Mouse (Mus musculus) MEL (cell line): ENCODE results near the gene Ppp1r3e. TPM values are rescaled to one million over a fixed set of nuclear protein-coding genes. Genes with fewer than 3 reads are reported as not detected.
A peak's percentile ranks its signal among the peaks of the same experiment; 100 is the strongest.

Source experiments
- DNase-seq: peaks from one replicate; pipeline ENCODE4 v3.0.0; 2011; ENCODE audit warnings: low read depth, low spot score
- H3K27ac ChIP-seq: 2 replicates; pipeline ENCODE4 v1.5.1; 2012; ENCODE audit warnings: low read depth, mild to moderate bottlenecking, control low read depth, low read length, moderate library complexity; ENCODE audit not compliant: control insufficient read depth
- H3K27me3 ChIP-seq, 2 experiments: fragments of 150-350 bp in 1 of 2; sonication (generic) in 1 of 2; 2 replicates each; pipeline ENCODE4 v1.6.1; 2012; ENCODE audit warnings: low read length in 2 of 2, mild to moderate bottlenecking in 2 of 2, improper control_type of control experiment in 1 of 2, moderate library complexity in 1 of 2; ENCODE audit not compliant: insufficient read depth in 2 of 2, control insufficient read depth in 1 of 2
- H3K36me3 ChIP-seq, 2 experiments: 2 replicates each; pipeline ENCODE4 v1.6.1; 2012 to 2014; ENCODE audit warnings: low read length in 2 of 2, improper control_type of control experiment in 1 of 2, inconsistent platforms in 1 of 2, mild to moderate bottlenecking in 1 of 2; ENCODE audit not compliant: insufficient read depth in 2 of 2, control insufficient read depth in 1 of 2
- H3K4me1 ChIP-seq, 2 experiments: fragments of 150-350 bp in 1 of 2; sonication (generic) in 1 of 2; 2 replicates each; pipeline ENCODE4 v1.6.1; 2012; ENCODE audit warnings: low read length in 2 of 2, improper control_type of control experiment in 1 of 2, mild to moderate bottlenecking in 1 of 2; ENCODE audit not compliant: insufficient read depth in 2 of 2, control insufficient read depth in 1 of 2
- H3K4me3 ChIP-seq, 2 experiments: fragments of 150-350 bp in 1 of 2; sonication (generic) in 1 of 2; 2 replicates each; pipeline ENCODE4 v1.5.1; 2012; ENCODE audit warnings: low read depth in 2 of 2, low read length in 2 of 2, mild to moderate bottlenecking in 2 of 2, moderate library complexity in 2 of 2, control low read depth in 1 of 2, improper control_type of control experiment in 1 of 2; ENCODE audit not compliant: control insufficient read depth in 1 of 2, insufficient read depth in 1 of 2
- H3K79me2 ChIP-seq: 2 replicates; pipeline ENCODE4 v1.6.1; 2012; ENCODE audit warnings: mild to moderate bottlenecking, low read length, moderate library complexity; ENCODE audit not compliant: control insufficient read depth, poor library complexity, insufficient read depth
- H3K9ac ChIP-seq: 2 replicates; pipeline ENCODE4 v1.6.1; 2012; ENCODE audit warnings: low read depth, mild to moderate bottlenecking, control low read depth, low read length, moderate library complexity; ENCODE audit not compliant: control insufficient read depth, poor library complexity, severe bottlenecking
- H3K9me3 ChIP-seq: fragments of 150-350 bp; sonication (generic); replicated peaks from 2 replicates; pipeline ENCODE4 v1.6.1; 2012; ENCODE audit warnings: mild to moderate bottlenecking, low read length, improper control_type of control experiment, moderate library complexity; ENCODE audit not compliant: insufficient read depth
- BHLHE40 ChIP-seq: IDR thresholded peaks from 2 replicates; pipeline ENCODE4 v1.6.1; 2012; ENCODE audit warnings: low read depth, mild to moderate bottlenecking, inconsistent platforms, low read length, improper control_type of control experiment, borderline replicate concordance
- CHD2 ChIP-seq: IDR thresholded peaks from 2 replicates; pipeline ENCODE4 v1.6.1; 2011; ENCODE audit warnings: low read length, improper control_type of control experiment
- CTCF ChIP-seq, 3 experiments: IDR thresholded peaks in 2 of 3; conservative IDR thresholded peaks in 1 of 3; 2 replicates each; pipeline ENCODE4 v1.5.1; 2011 to 2012; ENCODE audit warnings: low read length in 3 of 3, low read depth in 2 of 3, mild to moderate bottlenecking in 2 of 3, improper control_type of control experiment in 1 of 3, inconsistent platforms in 1 of 3, mixed read lengths in 1 of 3, moderate library complexity in 1 of 3; ENCODE audit not compliant: control insufficient read depth in 1 of 3, insufficient read depth in 1 of 3, poor library complexity in 1 of 3, severe bottlenecking in 1 of 3
- E2F4 ChIP-seq: IDR thresholded peaks from 2 replicates; pipeline ENCODE4 v1.6.1; 2011; ENCODE audit warnings: low read depth, low read length, improper control_type of control experiment, borderline replicate concordance
- ELF1 ChIP-seq: IDR thresholded peaks from 2 replicates; pipeline ENCODE4 v1.6.1; 2014; ENCODE audit warnings: low read depth, mild to moderate bottlenecking, inconsistent platforms, low read length, improper control_type of control experiment, moderate library complexity
- EP300 ChIP-seq, 2 experiments: IDR thresholded peaks; 2 replicates each; pipeline ENCODE4 v1.6.1; 2011; ENCODE audit warnings: improper control_type of control experiment in 2 of 2, low read length in 2 of 2, low read depth in 1 of 2, mild to moderate bottlenecking in 1 of 2
- ETS1 ChIP-seq: IDR thresholded peaks from 2 replicates; pipeline ENCODE4 v1.6.1; 2012; ENCODE audit warnings: low read depth, mild to moderate bottlenecking, inconsistent platforms, low read length, improper control_type of control experiment, moderate library complexity
- GABPA ChIP-seq: IDR thresholded peaks from 2 replicates; pipeline ENCODE4 v1.6.1; 2012; ENCODE audit warnings: low read depth, mild to moderate bottlenecking, inconsistent platforms, low read length, improper control_type of control experiment, moderate library complexity
- HCFC1 ChIP-seq: IDR thresholded peaks from 2 replicates; pipeline ENCODE4 v1.6.1; 2012; ENCODE audit warnings: low read depth, mild to moderate bottlenecking, inconsistent platforms, low read length, improper control_type of control experiment, moderate library complexity
- JUND ChIP-seq: IDR thresholded peaks from 2 replicates; pipeline ENCODE4 v1.6.1; 2011; ENCODE audit warnings: low read depth, mild to moderate bottlenecking, improper control_type of control experiment, low read length
- KAT2A ChIP-seq: conservative IDR thresholded peaks from 2 replicates; pipeline ENCODE4 v1.6.1; 2012; ENCODE audit warnings: low read depth, low read length, improper control_type of control experiment, inconsistent platforms
- MAFK ChIP-seq: IDR thresholded peaks from 2 replicates; pipeline ENCODE4 v1.6.1; 2011; ENCODE audit warnings: low read depth, mild to moderate bottlenecking, low read length, improper control_type of control experiment, borderline replicate concordance
- MAZ ChIP-seq: IDR thresholded peaks from 2 replicates; pipeline ENCODE4 v1.6.1; 2012; ENCODE audit warnings: low read depth, mild to moderate bottlenecking, inconsistent platforms, low read length, improper control_type of control experiment
- MXI1 ChIP-seq: IDR thresholded peaks from 2 replicates; pipeline ENCODE4 v1.6.1; 2011; ENCODE audit warnings: mild to moderate bottlenecking, low read depth, low read length, improper control_type of control experiment
- MYB ChIP-seq: IDR thresholded peaks from 2 replicates; pipeline ENCODE4 v1.6.1; 2011; ENCODE audit warnings: mild to moderate bottlenecking, low read depth, low read length, improper control_type of control experiment
- NELFE ChIP-seq: IDR thresholded peaks from 2 replicates; pipeline ENCODE4 v1.6.1; 2011; ENCODE audit warnings: low read depth, low read length, improper control_type of control experiment
- NRF1 ChIP-seq: IDR thresholded peaks from 2 replicates; pipeline ENCODE4 v1.6.1; 2014; ENCODE audit warnings: low read depth, mild to moderate bottlenecking, inconsistent platforms, low read length, improper control_type of control experiment, moderate library complexity; ENCODE audit not compliant: poor library complexity, insufficient read depth, severe bottlenecking
- POLR2A ChIP-seq, 2 experiments: IDR thresholded peaks; 2 replicates each; pipeline ENCODE4 v1.6.1; 2011 to 2012; ENCODE audit warnings: low read length in 2 of 2, mild to moderate bottlenecking in 2 of 2, control low read depth in 1 of 2, improper control_type of control experiment in 1 of 2, low read depth in 1 of 2, moderate library complexity in 1 of 2; ENCODE audit not compliant: control insufficient read depth in 1 of 2, insufficient read depth in 1 of 2, poor library complexity in 1 of 2
- POLR2AphosphoS2 ChIP-seq: IDR thresholded peaks from 2 replicates; pipeline ENCODE4 v1.6.1; 2011; ENCODE audit warnings: low read length, improper control_type of control experiment
- RAD21 ChIP-seq: IDR thresholded peaks from 2 replicates; pipeline ENCODE4 v1.6.1; 2011; ENCODE audit warnings: mild to moderate bottlenecking, low read depth, low read length, improper control_type of control experiment
- RCOR1 ChIP-seq: IDR thresholded peaks from 2 replicates; pipeline ENCODE4 v1.6.1; 2012; ENCODE audit warnings: low read depth, mild to moderate bottlenecking, inconsistent platforms, low read length, improper control_type of control experiment
- SIN3A ChIP-seq: IDR thresholded peaks from 2 replicates; pipeline ENCODE4 v1.6.1; 2012; ENCODE audit warnings: low read length, improper control_type of control experiment, inconsistent platforms
- SMC3 ChIP-seq: IDR thresholded peaks from 2 replicates; pipeline ENCODE4 v1.6.1; 2011; ENCODE audit warnings: low read depth, low read length, improper control_type of control experiment
- TAL1 ChIP-seq: IDR thresholded peaks from 2 replicates; pipeline ENCODE4 v1.6.1; 2012; ENCODE audit warnings: mild to moderate bottlenecking, inconsistent platforms, low read length, moderate library complexity, mixed read lengths
- TBP ChIP-seq: IDR thresholded peaks from 2 replicates; pipeline ENCODE4 v1.8.0; 2011; ENCODE audit warnings: low read depth, low read length, improper control_type of control experiment
- TCF12 ChIP-seq: IDR thresholded peaks from 2 replicates; pipeline ENCODE4 v1.6.1; 2014; ENCODE audit warnings: low read depth, mild to moderate bottlenecking, inconsistent platforms, low read length, improper control_type of control experiment, moderate library complexity
- UBTF ChIP-seq: IDR thresholded peaks from 2 replicates; pipeline ENCODE4 v1.6.1; 2012; ENCODE audit warnings: low read depth, mild to moderate bottlenecking, inconsistent platforms, low read length, improper control_type of control experiment, moderate library complexity, borderline replicate concordance; ENCODE audit not compliant: insufficient read depth
- USF2 ChIP-seq, 2 experiments: IDR thresholded peaks; 2 replicates each; pipeline ENCODE4 v1.6.1; 2011 to 2012; ENCODE audit warnings: improper control_type of control experiment in 2 of 2, low read length in 2 of 2, borderline replicate concordance in 1 of 2, inconsistent platforms in 1 of 2, low read depth in 1 of 2, mild to moderate bottlenecking in 1 of 2; ENCODE audit not compliant: insufficient read depth in 1 of 2
- ZMIZ1 ChIP-seq: IDR thresholded peaks from 2 replicates; pipeline ENCODE4 v1.6.1; 2012; ENCODE audit warnings: low read depth, mild to moderate bottlenecking, inconsistent platforms, low read length, improper control_type of control experiment, moderate library complexity
- ZNF384 ChIP-seq: IDR thresholded peaks from 2 replicates; pipeline ENCODE4 v1.6.1; 2012; ENCODE audit warnings: low read depth, mild to moderate bottlenecking, inconsistent platforms, low read length, improper control_type of control experiment
- polyA plus RNA-seq, 2 experiments: library from polyadenylated mRNA; stranded (reverse) in 1 of 2; unstranded in 1 of 2; fragments of >175 nt in 1 of 2; fragments of >200 nt in 1 of 2; gene quantifications; 2 replicates each; pipeline versions ENCODE4 v1.2.1 to v1.2.4; 2012; ENCODE audit warnings: low replicate concordance in 2 of 2, low read depth in 1 of 2; ENCODE audit not compliant: insufficient read length in 2 of 2, insufficient read depth in 1 of 2, missing spikeins in 1 of 2
- total RNA-seq: library from RNA; depleted of rRNA; stranded (reverse); fragments of 300-350 nt; gene quantifications from 2 replicates; pipeline ENCODE4 v1.2.3, GENCODE M21; 2012

The Ppp1r3e gene
- total and polyA plus RNA-seq, 3 experiments: 0.73 to 1.2 TPM; not detected in 1

DNA sequence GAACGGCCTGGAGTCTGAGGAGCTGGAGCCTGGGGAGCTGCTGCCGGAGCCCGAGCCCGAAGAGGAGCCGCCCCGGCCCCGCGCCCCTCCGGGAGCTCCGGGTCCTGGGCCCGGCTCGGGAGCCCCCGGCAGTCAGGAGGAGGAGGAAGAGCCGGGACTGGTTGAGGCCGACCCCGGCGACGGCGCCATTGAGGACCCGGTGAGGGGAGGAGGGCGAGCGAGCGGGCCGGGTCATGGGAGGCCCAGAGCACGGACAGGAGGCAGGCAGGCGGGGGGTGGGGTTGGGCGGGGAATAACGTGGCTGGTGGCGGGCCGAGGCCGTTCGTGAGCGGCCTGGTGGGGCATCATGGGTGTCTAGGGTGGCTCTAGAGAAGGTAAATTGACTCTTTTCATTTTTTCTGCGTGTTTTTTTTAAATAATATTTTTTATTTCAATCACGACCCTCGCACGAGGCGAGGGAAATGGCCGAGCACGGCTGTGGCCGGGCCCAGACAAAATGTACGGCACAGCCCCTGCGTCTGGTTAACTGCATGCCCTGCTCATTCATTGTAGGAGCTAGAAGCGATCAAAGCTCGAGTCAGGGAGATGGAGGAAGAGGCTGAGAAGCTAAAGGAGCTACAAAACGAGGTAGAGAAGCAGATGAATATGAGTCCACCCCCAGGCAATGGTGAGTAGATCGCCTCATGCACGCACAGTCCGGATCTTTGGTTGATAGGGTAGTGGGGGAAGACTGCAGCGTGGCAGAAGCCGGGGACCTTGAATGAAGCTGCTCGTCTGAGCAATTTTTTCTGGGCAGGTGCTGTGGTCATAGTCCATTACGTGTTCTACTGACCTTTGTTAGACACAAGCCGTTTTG is 17.2 kb upstream of the Ppp1r3e start (continued):
- TF ChIP-seq CTCF (IDR thresholded peaks at IDR 0.05 in 2 of 3, conservative IDR thresholded peaks at IDR 0.05 in 1 of 3; ENCODE audit: control insufficient read depth in 1 of 3, insufficient read depth in 1 of 3, low read depth in 2 of 3, low read length in 3 of 3, poor library complexity in 1 of 3, severe bottlenecking in 1 of 3): no peak
- no peak for TF ChIP-seq EP300 (IDR thresholded peaks at IDR 0.05; ENCODE audit: low read depth in 1 of 2, low read length in 2 of 2)
- TF ChIP-seq SMC3: no peak
- no peak for TF ChIP-seq BHLHE40
- no peak for TF ChIP-seq RAD21
- peak in 1 of 2 experiments; percentile 44; a peak in 2 of 4 replicates for TF ChIP-seq POLR2A (IDR thresholded peaks at IDR 0.05; ENCODE audit: control insufficient read depth in 1 of 2, insufficient read depth in 1 of 2, low read depth in 1 of 2, low read length in 2 of 2, poor library complexity in 1 of 2)
- no peak for TF ChIP-seq MYB
- no peak for TF ChIP-seq ZNF384
- no peak; the same call in none of the 2 replicates for TF ChIP-seq SIN3A
- TF ChIP-seq JUND: no peak
- TF ChIP-seq MAZ: 0 out of 2 replicates have a peak, but pooled peaks have one; percentile 46
- no peak for TF ChIP-seq GABPA
- TF ChIP-seq RCOR1: no peak
- no peak for TF ChIP-seq NELFE
- TF ChIP-seq USF2 (IDR thresholded peaks at IDR 0.05; ENCODE audit: borderline replicate concordance in 1 of 2, insufficient read depth in 1 of 2, low read depth in 1 of 2, low read length in 2 of 2): no peak
- no peak for TF ChIP-seq KAT2A
- TF ChIP-seq UBTF: no peak
- peak; percentile 82 for TF ChIP-seq MXI1
- peak; percentile 23; the same call in 1 of the 2 replicates for TF ChIP-seq TCF12
- TF ChIP-seq E2F4: no peak
- TF ChIP-seq MAFK: no peak

DNA sequence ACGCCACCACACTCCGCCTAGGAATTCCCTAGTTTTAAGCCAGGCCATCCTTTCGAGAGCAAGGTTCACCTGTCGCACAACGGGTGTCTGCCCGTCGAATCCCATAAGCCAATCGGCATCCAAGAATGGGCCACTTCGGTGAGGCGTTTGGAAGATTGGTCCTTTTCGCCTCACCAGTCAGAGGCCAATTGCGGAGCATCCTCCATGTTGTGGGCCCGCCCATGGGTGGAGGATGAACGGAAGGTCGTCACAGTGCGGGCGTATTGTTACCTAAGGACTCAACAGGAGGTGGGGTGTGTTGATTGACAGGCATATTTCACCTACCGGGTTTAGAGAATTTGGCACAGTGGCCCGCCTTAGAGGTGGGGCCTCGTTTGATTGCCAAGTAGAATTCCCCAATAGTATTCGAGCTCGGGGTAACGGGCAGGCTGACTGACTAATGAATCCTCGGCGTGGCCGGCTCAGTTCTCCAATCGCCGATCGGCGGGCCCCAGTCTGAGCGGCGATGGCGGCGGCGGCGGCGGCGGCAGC is 16.4 kb upstream of the Ppp1r3e start:
- H3K4me1 ChIP-seq: peaks cover 4 to 6% of the 10 kb centered on the region in 2 experiments; a peak in 3 of 4 replicates
- H3K4me3 ChIP-seq: peak overlapping the region; percentile 53 to 91
- peaks cover 19% of the 10 kb centered on the region for H3K79me2 ChIP-seq
- peak; percentile 84 for TF ChIP-seq HCFC1
- peak; percentile 22 to 83 for TF ChIP-seq POLR2A (IDR thresholded peaks at IDR 0.05; ENCODE audit: control insufficient read depth in 1 of 2, insufficient read depth in 1 of 2, low read depth in 1 of 2, low read length in 2 of 2, poor library complexity in 1 of 2)
- peak; percentile 32; the same call in 1 of the 2 replicates for TF ChIP-seq NRF1
- 0 out of 2 replicates have a peak, but pooled peaks have one; percentile 21 for TF ChIP-seq ELF1
- TF ChIP-seq KAT2A: peak; percentile 40; the same call in 1 of the 2 replicates
- TF ChIP-seq RCOR1: no peak
- no peak for TF ChIP-seq TAL1
- peak; percentile 23; the same call in 1 of the 2 replicates for TF ChIP-seq ETS1
- peak; percentile 52; the same call in 1 of the 2 replicates for TF ChIP-seq ZMIZ1
- peak; percentile 8 for TF ChIP-seq TCF12
- peak; percentile 94 for TF ChIP-seq TBP
- TF ChIP-seq NELFE: peak; percentile 55; the same call in 1 of the 2 replicates
- TF ChIP-seq MXI1: 0 out of 2 replicates have a peak, but pooled peaks have one; percentile 57
- TF ChIP-seq RAD21: no peak
- TF ChIP-seq POLR2AphosphoS2: peak; percentile 86
- TF ChIP-seq CHD2: peak; percentile 85
- H3K9me3 ChIP-seq: no peaks in the 10 kb centered on the region
- H3K27ac ChIP-seq: peak overlapping the region; percentile 77
- H3K9ac ChIP-seq: peak overlapping the region; percentile 100
- DNase-seq: peak; percentile 99
- H3K36me3 ChIP-seq: peaks cover 12 to 14% of the 10 kb centered on the region in 2 experiments
- no peaks in the 10 kb centered on the region for H3K27me3 ChIP-seq
